Mouse (Mus musculus) heart, adult 11 months (tissue): ENCODE results near the gene Nudt1.
"Not testable (repeated sequence)": the region's sequence is repeated elsewhere in the genome, so short reads cannot be mapped to it uniquely, and the experiment has no call there.

Experiments used
- DNase-seq: peaks from one replicate; pipeline ENCODE4 v3.0.0; 2022

The Nudt1 gene

DNA sequence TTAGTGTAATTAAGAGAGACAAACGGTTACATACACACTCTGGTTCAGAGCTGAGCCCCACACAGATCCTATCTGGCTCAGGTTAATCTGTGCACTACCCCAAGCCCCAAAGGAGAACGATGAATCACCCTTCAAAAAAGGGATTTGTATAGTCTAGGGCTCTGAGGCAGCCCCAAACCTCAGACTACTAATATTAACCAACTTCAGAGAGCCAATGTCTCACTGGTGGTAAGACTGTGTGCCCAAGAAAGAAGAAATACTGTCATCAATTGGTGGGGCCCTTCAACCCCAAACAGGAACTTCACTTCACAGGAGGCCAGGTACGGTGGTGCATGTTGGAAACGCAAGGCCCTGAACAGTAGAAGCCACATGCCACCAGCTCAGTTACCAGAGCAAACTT is 23.8 kb downstream of the Nudt1 start:
- no peak for DNase-seq

DNA sequence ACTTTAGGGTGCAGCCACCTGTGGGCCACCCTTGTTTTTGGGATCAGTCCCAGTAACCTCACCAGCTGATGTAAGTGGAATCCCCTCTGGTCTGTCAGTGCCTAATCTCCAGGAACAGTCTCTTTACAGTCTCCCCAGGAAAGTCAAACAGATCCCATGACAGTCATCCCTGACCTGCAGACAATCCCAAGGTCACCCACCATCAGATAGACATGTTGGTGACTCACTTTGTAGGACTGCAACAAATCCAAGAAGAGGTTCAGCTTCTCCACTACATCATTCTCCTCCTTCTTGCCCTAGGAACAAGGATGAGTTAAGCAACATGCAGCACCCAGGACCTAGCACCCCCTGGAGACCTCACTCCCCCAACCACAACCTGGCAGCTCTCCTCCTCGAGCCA is 24.6 kb downstream of the Nudt1 start:
- no peak for DNase-seq

DNA sequence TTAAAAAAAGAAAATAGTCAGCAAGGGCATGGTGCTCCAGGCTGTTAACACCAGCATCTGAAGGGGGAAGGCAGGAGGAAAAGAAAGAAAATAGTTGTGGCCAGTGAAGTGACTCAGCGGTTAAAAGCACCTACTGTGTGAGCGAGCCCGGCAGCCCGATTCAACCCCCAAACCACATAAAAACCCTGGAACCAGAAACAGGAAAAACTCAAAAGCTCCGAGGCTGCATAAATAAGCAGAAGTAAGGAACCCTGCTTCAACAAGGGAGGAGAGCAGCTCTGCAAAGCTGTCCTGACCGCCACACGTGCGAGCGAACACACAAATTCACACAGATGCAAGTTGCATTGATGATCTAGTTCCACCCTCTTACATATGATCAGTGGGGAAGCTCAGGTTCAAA is 28.4 kb downstream of the Nudt1 start:
- no peak for DNase-seq

DNA sequence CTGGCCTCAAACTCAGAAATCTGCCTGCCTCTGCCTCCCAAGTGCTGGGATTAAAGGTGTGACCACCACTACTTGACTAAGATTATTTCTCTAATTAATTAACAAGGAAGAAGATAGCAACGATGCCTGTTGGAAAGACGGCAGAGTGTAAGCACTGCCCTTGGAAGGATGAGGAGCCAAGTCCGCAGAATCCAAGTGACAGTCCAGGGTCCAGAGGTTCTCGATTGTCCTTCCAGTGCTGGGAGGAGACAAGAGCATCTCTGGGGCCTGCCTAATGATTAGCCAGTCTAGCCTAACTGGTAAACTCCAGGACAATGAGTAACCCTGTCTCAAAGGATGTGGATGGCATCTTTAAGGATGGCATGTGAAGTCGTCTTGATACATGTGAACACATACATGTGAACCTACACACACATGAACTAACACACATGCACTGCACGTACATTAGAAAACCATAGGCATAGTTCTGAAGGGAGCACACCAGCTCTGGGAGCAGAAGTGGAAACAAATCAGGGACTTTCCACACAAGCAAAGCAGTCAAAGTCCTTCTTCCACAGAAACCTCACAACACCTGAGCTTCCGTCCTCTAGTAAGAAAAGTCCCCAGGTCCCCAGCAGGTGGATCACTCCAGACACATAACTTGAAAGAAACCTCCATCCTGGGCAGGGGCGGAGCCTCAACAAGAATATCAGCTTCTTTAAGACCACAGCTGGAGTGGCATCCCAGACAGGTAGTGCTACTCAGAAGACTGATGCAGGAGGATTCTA is 29.5 kb downstream of the Nudt1 start:
- DNase-seq, result no peak

DNA sequence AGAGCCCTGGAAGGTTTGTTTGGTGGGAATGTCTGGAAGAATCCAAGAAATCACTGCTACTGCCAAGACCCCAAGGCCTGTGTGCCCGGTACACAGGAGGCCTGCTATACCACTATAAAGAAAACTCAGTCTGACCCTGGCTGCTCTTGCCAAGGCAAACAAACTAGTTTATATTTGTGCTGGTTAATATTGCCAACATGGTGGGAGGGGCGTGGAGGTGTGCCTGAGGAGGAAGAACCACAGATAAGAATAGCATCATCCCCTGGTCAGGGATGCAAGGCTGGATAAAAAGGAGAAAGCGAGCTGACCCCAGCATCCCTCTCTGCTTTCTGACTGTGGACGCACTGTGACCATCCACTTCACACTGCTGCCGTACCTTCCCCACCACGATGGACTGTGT is 30.9 kb downstream of the Nudt1 start:
- DNase-seq, result no peak

DNA sequence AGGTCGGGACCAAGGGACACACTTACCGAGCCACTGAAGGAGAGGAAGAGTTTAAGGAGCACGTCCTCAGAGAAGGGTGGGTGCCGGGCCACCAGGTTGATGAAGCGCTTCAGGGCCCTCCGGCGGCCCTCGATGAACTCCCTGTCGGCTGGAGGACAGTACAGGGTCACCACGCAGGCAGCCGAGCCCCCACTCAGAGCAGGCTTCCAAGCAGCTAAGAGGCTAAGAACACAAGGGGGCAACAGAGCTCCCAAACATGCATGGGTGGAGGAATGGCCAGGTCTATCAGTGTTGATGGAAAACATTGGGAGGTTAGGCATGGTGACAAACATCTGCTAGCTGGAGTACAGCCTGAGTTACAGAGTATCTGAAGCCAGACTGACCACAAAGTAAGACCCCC is 34.5 kb downstream of the Nudt1 start:
- DNase-seq, result no peak

DNA sequence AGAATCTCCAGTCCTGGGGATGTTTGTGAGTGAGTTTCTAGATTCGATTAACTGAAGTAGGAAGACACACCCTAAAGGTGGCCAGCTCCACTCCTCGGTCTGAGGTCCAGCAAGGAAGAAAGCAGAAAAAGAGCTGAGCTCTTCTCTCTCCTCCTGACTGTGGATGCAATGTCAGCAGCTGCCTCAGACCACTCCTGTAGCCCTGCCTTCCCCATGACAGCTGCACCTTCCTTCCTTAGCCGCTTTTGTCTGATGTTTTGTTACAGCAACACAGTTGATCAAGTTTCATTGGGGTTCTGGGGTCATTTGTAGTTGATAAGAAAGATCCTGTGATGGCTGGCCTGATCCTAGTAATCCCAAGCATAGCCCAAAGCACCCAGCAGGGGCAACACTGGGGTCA is 36.0 kb downstream of the Nudt1 start:
- DNase-seq, result no peak

DNA sequence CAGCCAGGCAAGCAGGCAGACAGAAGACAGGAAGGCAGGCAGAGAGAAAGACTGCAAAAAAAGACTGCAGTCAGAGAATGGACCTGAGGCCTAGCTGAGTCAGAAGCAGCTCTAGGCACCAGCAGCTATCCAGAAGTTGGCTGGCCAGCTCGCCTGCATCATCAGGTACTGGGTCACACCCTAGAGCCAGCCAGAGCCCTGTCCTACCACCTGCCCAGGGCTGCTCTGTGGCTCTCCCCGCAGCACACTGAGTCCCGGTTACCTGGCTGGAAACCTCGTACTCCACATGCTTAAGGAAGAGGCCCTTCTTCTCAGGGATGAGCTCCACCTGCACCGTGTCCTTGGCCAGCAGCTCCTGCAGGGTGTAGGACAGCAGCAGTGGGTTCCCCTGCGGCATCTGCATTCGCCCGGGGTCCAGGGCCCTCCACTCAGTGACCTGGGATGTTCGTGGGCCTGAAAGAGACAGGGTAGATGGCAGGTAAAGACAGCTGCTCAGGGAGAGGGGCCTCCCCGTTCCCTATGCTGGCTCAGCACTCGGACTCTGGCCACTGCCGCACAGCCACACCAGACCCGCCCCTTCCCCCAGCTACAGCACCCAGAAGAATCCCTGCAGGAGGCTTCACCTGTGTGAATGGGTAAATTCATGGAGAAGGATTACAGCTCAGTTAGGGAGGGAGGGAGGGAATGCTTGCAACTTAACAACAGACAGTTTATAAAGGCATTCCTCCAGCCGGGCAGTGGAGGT is 38.6 kb downstream of the Nudt1 start:
- DNase-seq, result no peak

DNA sequence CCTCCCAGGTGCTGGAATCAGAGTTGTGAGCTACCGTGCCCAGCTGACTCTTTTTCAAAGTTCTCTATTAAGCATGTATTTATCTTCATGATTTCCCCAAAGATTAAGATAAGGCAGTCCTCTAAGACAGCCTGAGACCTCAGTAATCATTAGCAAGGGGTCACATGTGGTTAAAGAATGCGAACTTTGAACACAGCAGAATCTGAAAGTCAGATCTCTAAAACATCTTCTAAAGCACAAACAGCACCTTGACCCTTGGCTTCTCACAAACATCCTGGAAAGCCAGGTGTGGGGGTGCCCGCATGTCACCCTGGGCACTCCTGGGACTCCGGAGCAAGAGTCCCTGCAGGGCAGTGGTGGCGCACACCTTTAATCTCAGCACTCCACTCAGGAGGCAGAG is 43.0 kb downstream of the Nudt1 start:
- DNase-seq, result no peak

DNA sequence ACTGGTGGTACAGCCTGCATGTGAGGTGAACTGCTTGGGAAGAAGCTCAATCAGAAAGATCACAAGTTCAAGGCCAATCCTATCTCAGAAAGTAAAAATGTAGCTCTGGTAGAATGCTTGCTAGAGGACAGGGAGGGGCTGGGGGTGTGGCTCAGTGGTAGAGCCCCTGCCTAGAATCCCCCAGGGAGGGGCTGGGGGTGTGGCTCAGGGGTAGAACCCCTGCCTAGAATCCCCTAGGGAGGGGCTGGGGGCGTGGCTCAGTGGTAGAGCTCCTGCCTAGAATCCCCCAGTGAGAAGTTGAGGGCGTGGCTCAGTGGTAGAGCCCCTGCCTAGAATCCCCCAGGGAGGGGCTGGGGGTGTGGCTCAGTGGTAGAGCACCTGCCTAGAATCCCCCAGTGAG is 46.7 kb downstream of the Nudt1 start:
- not testable (repeated sequence) for DNase-seq

DNA sequence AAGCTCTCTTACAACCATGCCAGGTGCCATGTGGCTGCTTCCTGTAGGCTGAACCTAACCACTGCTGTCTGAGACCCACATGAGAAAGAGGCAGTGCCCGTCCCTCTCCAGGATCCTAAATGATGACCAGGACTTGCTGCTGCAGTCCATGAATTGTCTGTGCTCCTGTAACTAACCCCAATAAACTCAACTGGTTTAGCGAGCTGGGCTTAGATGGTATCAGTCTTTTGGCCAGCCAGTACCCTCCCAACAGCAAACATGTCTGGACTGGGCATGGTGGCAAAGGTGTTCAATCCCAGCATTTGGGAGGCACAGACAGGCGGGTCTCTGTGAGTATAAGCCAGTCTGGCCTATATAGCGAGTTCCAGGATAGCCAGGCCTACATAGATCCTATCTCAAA is 47.5 kb downstream of the Nudt1 start:
- DNase-seq, result no peak

DNA sequence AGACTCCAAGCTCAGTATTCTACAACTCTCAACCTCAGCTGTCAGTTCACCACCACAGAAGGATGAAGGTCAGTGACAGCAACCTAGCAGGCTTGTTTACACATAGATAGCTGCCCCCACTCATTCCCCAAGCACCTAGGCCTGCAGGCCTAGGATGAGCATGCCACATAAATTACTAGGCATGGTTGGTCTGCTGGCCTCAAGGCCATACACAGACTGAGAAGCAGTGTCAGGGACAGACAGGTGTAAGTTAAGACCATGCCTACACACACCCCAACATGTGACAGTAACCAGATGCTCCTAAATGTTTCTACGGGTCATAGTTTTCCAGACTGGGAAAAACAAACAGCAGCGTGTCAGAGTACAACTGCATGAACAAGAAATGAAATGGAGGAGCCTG is 48.0 kb downstream of the Nudt1 start:
- DNase-seq, result no peak

DNA sequence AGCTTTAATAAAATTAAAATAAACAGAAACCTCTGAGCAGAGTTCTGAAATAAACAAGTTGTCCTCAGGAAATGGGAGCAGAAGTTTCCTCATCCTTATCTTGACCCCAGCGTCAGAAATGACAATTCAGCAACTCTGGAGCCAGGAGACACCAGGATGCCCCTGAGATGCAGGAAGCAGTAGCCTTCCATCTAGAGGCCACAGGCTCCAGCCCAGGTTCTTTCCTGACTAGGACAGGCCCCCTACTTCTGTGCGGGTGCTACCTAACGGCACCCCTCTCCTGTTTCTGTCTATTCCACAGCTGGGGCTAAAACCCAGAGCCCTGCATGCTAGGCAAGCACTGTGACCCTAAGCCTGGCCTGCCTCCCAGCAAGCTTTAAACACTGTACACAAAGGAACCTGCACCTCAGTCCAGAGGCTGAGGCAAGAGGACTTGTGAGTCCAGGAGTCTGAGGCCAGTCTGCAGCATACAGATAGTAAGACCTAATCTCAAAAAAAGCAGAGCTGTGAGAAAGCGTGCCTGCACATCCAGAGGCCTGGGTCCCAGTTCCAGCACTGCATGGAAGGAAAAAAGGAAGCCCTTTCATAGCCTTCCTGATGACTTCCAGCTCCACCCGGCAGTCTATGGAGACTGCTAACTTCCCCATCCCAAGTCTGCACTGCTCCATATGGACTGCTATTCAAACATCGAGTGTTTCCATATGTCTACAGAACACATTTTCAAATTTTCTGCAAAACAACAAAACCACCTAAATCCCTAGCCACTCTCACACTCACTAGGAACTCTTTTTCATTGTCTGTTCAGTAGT is 49.2 kb downstream of the Nudt1 start:
- peak; percentile 96 for DNase-seq

DNA sequence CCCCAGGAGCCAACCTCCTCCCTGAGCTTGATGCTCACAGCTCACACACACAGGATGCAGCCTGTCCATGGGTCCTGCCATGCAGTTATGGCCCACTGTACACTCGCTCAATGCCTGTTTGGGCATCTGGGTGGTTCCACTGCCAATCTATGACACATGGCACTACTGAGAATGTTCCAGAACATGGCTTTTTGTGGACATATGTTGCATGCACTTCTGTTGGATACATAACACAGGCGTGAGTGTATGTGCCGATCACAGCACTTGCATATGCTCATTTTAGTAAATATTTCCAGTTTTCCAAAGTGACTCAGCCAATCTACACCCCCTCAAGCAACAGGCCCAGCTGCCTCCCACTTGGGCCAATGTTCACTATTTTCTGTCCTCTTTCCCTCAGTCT is 50.2 kb downstream of the Nudt1 start:
- no peak for DNase-seq

DNA sequence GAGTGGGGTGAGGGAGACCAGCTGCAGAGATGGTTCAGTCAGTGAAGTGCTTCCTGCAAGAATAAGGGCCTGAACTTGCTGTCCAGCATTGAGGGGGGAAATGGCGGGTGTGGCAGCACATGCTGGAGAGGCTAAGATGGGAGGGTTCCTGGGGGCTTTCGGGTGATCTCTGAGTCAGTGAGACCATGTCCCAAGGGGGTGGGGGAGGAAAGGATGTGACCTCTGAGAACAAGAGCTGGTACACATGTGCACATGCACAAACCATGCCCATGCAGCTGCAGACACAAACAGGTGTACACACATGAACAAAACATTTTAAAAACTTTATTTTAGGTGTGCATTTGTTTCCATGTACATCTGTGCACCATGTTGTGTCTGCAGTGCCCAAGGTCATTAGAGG is 52.3 kb downstream of the Nudt1 start:
- DNase-seq, result no peak

DNA sequence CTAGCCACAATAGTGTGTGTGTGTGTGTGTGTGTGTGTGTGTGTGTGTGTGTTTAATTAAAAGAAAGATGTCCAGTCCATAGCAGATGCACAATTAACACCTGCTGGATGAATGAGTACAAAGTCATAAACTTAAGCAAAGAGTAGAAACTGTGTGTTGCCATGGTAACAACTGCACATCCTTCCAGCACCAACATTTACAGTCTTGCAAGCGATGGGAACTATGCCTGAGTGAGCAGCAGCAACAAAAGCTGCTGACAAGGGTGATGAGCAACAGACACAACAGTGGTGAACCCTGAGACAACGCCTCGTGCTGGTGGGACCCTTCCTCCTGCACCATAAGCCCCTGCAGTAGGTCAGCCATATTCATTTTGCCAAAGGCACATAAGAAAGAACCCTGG is 52.8 kb downstream of the Nudt1 start:
- no peak for DNase-seq

DNA sequence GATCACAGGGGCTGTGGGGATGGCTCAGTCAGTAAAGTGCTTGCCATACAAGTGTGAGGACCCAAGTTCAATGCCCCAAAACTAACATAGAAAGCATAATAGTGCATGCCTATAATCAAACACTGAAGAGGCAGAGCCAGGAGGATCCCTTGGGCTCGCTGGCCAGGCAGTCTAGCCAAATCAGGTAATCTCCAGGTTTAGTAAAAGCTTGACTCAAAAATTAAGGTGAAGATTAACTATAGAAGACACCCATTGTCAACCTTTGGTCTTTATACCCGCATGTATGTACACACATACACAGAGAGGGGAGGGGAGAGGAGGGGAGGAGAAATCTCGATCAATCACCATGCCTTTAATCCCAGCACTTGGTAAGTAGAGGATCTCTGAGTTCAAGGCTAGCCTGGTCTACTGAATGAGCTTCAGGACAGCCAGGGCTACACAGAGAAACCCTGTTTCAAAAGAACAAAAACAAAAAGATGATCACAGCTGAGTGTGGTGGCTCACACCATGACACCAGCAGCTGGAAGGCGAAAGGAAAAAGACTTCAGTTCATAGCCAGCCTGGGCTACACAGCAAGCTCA is 53.9 kb downstream of the Nudt1 start:
- no peak for DNase-seq

DNA sequence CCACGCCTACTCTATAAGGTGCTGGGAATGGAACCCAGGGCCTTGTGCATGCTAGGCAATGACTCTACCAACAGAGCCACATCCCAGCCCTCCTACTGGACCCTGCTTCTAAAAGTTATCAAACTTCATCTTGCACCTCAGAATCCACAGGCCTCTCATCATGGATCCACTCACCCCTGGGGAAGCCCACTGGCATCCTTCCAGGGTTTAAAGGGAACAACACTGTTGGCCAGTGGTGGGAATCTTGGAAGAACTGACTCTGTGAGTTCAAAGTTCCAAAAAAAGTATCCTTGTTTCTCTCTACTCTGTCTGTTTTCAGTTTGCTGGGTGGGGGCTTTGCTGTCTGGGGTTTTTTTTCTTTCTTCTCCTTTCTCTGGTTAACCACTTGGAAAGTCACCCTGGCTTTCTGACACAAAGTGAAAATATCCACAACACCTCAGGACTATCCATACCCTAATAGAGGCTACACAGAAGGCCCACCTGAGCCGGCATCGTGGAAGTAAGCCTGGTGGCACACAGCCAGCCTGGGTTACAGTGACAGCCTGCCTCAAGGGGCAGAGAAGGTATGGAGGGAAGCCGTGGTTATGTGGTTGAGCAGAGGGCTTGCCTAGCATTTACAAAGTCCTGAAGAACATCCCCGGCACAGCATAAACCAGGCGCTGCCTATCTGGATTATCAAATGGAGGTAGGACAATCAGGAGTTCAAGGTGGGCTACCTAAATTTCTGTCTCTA is 56.8 kb downstream of the Nudt1 start:
- no peak for DNase-seq

DNA sequence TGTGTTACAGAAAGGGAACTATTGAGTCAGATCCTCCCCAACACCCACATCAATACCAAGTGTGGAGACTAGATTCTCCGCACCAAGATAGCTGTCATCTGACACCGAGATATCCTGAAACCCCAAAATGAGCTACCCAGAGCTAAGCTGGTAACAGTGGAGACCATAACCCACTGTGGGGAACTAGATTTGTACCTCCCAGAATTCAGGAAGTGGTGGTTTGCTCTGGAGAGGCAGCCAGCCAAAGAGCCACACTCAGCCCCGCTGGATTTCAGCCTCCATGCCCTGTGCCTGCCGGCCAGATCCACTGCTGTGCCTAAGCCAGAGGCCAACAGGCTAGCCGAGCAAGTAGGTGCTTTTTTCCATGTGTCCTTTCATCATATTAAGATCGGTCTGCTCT is 57.8 kb downstream of the Nudt1 start:
- peak; percentile 95 for DNase-seq

DNA sequence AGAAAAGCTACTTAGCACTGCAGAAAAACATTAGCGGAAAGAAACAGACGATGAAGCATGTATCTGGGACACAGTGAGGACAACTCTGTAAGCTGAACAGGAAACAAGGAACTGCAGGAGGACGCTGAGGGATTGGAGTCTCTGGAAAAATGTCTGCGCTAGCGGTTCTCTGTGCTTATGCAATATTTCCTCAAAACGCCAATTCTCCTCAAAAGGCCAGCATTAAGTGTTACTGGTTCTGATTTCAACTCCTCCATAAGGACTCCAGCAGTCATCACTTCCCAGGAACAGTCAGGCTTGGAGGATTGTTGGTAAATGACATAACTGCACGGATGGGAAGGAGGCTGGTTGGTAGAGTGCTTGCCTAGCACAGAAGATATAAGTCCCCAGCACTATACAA is 59.7 kb downstream of the Nudt1 start:
- peak; percentile 93 for DNase-seq

DNA sequence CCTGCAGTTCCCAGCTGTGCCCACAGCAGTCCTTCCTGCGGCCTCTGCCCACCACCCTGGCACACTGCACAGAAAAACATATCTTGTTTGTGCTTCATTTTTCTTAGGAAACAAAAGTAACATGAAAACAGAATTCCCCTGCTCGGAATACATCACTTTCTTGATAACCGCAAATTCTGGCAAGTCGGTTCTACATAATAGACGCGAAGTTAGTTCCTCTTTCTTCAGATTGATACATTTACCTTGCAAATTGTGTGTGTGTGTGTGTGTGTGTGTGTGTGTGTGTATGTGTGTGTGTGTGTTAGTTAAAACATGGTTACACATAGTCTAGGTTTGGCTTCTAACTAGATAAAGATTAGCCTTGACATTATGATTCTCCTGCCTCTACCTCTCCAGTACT is 61.2 kb downstream of the Nudt1 start:
- DNase-seq, result peak; percentile 79

DNA sequence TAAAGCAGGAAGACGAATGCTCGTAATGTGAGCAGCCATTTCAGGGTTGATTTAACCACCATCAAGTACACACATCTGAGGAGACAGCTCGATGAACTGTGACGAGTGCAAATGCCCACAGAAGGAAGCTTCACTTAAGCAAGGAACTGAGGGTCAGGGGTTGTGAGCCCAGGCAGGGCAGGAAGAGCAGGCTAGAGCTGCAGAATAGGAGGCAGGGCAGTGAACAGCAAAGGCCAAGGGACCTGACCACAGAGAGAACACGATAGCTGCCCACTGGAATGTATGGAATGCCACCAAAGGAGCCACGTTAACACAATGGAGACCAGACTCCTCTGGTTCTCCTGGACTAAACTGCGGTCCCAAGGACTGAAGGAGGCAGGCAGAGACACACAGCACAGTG is 62.1 kb downstream of the Nudt1 start:
- peak; percentile 65 for DNase-seq

DNA sequence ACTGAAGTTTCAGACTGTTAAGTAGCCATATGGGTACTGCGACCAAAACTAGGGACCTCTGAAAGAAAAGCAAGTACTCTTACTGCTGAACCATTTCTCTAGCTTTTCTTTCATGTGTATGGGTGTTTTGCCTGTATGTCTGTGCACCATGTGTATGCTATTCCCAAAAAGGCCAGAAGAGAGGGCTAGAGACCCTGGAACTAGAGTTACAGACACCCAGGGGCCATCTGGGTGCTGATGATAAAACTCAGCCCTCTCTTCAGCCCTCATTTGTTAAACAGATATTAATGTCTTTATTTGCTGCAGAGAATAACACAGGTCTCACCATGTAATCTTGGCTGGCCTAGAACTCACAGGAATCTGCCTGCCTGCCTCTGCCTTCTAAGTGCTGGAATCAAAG is 63.0 kb downstream of the Nudt1 start:
- peak; percentile 58 for DNase-seq
